Mouse (Mus musculus): Measurements from ENCODE around the gene Oxct2a. TPM values are rescaled to one million over a fixed set of nuclear protein-coding genes. Genes with fewer than 3 reads are reported as not detected.

Oxct2a gene
- total RNA-seq, 2 experiments from 2014 or later, result not detected

DNA sequence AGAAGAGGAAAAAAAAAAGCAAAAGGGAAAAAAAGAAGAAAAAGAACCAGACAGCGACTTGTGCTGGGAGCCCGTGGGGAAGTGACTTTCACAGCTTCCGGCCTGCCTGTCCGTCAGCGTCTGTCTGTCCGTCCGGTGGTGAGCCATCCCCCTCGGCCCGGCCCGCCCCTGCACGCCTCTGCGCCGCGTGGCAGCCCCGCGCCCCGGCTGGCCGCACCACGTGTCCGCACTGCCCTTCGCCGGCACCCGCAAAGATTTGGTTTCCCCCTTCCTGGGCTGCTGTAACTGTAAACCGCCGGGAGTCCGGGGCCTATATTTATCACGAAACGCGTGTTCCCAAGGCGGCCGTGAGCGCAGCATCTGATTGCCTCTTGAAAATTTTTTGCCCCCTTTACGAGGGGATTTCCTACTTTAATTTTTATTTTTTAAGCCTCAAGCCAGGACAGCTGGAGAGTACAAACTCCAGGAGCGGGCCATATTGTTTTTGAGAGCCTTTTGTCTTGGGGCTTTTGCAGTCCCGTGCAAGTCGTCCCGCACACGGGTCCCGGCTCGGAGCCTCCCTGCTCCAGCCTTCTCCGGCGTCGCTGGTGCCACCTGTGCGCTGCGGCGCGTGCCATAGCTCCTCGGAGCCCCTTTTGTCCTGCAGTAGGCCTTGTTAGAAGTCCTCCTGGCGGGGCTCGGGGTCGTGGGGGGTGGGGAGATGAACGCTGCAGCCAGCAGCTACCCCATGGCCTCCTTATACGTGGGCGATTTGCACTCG is 40.3 kb downstream of the Oxct2a start:
- peak; percentile 67 for ATAC-seq (replicated peaks; ENCODE audit: poor library complexity, severe bottlenecking)

GRCm38 (mm10) chr4:123282500-123282899 is 40.9 kb downstream of the Oxct2a start:
- ATAC-seq (replicated peaks; ENCODE audit: poor library complexity, severe bottlenecking), result peak; percentile 96

GRCm38 (mm10) chr4:123280117-123280516 is 43.3 kb downstream of the Oxct2a start:
- ATAC-seq (replicated peaks; ENCODE audit: poor library complexity, severe bottlenecking), result no peak

Other genes with a start within 250 kb of the Oxct2a start
- gene Bmp8b, start 218.5 kb downstream of the Oxct2a start, total RNA-seq (2014; fragmentation: Nextera tagmentation), result not detected in 2 replicates
- 0.09 TPM in 1 of 2 replicates, not detected in the other for gene Bmp8b, start 218.5 kb downstream of the Oxct2a start, total RNA-seq (2017)
- 1.7 TPM in 1 of 2 replicates, not detected in the other for gene Oxct2b, start 207.4 kb downstream of the Oxct2a start, total RNA-seq (2014; fragmentation: Nextera tagmentation)
- gene Oxct2b, start 207.4 kb downstream of the Oxct2a start, total RNA-seq (2017), result not detected in 2 replicates
- gene Ppie, start 183.7 kb downstream of the Oxct2a start, total RNA-seq (2014; fragmentation: Nextera tagmentation), result 56.2 and 64.7 TPM in 2 replicates
- 70.2 and 75.5 TPM in 2 replicates for gene Ppie, start 183.7 kb downstream of the Oxct2a start, total RNA-seq (2017)
- gene Hpcal4, start 140.4 kb downstream of the Oxct2a start, total RNA-seq (2014; fragmentation: Nextera tagmentation), result not detected in 2 replicates
- gene Hpcal4, start 140.4 kb downstream of the Oxct2a start, total RNA-seq (2017), result not detected in 2 replicates
- gene Nt5c1a, start 122.1 kb downstream of the Oxct2a start, total RNA-seq (2014; fragmentation: Nextera tagmentation), result not detected in 2 replicates
- gene Nt5c1a, start 122.1 kb downstream of the Oxct2a start, total RNA-seq (2017), result not detected in 2 replicates
- gene Heyl, start 90.1 kb downstream of the Oxct2a start, total RNA-seq (2014; fragmentation: Nextera tagmentation), result not detected in 2 replicates
- not detected in 2 replicates for gene Heyl, start 90.1 kb downstream of the Oxct2a start, total RNA-seq (2017)
- gene Pabpc4, start 61.3 kb downstream of the Oxct2a start, total RNA-seq (2014; fragmentation: Nextera tagmentation), result 93.4 and 113 TPM in 2 replicates
- 110 and 112 TPM in 2 replicates for gene Pabpc4, start 61.3 kb downstream of the Oxct2a start, total RNA-seq (2017)
- not detected in 2 replicates for gene Bmp8a, start 19.6 kb upstream of the Oxct2a start, total RNA-seq (2014; fragmentation: Nextera tagmentation)
- 0.30 TPM in 1 of 2 replicates, not detected in the other for gene Bmp8a, start 19.6 kb upstream of the Oxct2a start, total RNA-seq (2017)